Mouse (Mus musculus) heart, embryonic 16.5 days (tissue): Measurements from ENCODE around the gene Cep85l. TPM values are rescaled to one million over a fixed set of nuclear protein-coding genes. Genes with fewer than 3 reads are reported as not detected.

Experiments used
- ATAC-seq: fragments of 200-750 bp; cut with Nextera tagmentation; replicated peaks from 2 replicates; pipeline ENCODE4 v1.8.0; 2017; ENCODE audit warnings: moderate number of reproducible peaks; ENCODE audit not compliant: insufficient read depth, low FRiP score; ENCODE audit errors: extremely low read depth
- H3K27ac ChIP-seq: fragments of 300-500 bp; sonication (generic); 2 replicates; pipeline ENCODE4 v1.5.1; 2014; ENCODE audit warnings: mild to moderate bottlenecking, low read length, control low read depth, moderate library complexity
- H3K27me3 ChIP-seq: fragments of 300-500 bp; sonication (generic); 2 replicates; pipeline ENCODE4 v1.6.1; 2014; ENCODE audit warnings: low read length, mixed read lengths; ENCODE audit not compliant: control insufficient read depth, insufficient read depth
- H3K36me3 ChIP-seq: fragments of 300-500 bp; sonication (generic); 2 replicates; pipeline ENCODE4 v1.6.1; 2014; ENCODE audit not compliant: control insufficient read depth, insufficient read depth
- H3K4me1 ChIP-seq: fragments of 300-500 bp; sonication (generic); 2 replicates; pipeline ENCODE4 v1.6.1; 2014; ENCODE audit warnings: low read length, mixed read lengths; ENCODE audit not compliant: control insufficient read depth, insufficient read depth
- H3K4me2 ChIP-seq: fragments of 300-500 bp; sonication (generic); 2 replicates; pipeline ENCODE4 v1.6.1; 2014; ENCODE audit warnings: low read depth, mild to moderate bottlenecking, control low read depth, low read length
- H3K4me3 ChIP-seq: fragments of 300-500 bp; sonication (generic); 2 replicates; pipeline ENCODE4 v1.5.1; 2014; ENCODE audit warnings: mild to moderate bottlenecking, control low read depth, low read length
- H3K9ac ChIP-seq: fragments of 300-500 bp; sonication (generic); 2 replicates; pipeline ENCODE4 v1.6.1; 2014; ENCODE audit warnings: low read length, control low read depth
- H3K9me3 ChIP-seq: fragments of 300-500 bp; sonication (generic); replicated peaks from 2 replicates; pipeline ENCODE4 v1.6.1; 2016; ENCODE audit warnings: low read length; ENCODE audit not compliant: control insufficient read depth
- WGBS: fragments of 180-500 bp; shearing (Covaris S2); extraction: QIAGEN DNeasy Blood & Tissue Kit; methylation state at CpG from one replicate; pipeline ENCODE4 v1.1.7; 2014; 5-methylcytosine and 5-hydroxymethylcytosine counted together
- polyA plus RNA-seq: library from polyadenylated mRNA; unstranded; fragments of >200 nt; fragmentation: Nextera tagmentation; extraction: Ambion mirVana; gene quantifications from 2 replicates; pipeline ENCODE4 v1.2.1, GENCODE M21; 2015

The Cep85l gene
- polyA plus RNA-seq, 1 experiment from 2014 or later = 4.7 TPM

DNA sequence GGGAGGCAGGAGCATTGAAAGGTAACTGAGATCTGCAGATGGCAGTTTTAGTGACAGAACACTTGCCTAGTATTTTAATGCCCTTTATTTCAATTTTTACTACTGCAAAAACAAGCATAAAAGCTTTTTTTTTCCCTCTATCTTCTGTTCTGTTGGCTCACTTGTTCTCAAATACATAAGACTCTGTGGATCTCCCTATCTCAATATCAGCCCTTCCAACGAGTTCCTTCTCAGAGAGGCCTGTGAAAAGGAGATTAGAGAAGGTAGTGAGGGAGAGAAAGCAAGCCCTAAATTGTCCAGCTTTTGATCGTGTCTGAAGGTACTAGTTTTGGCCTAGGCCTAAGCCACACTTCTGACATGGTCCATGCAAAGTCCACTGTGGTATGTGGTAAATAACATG, 150.6 kb downstream of the Cep85l start:
- no peaks in the 10 kb centered on the region for H3K36me3 ChIP-seq
- H3K4me3 ChIP-seq = no peak overlapping the region
- ATAC-seq = no peak
- H3K9me3 ChIP-seq = no peaks in the 10 kb centered on the region; the same call in 1 of the 2 replicates
- no peak overlapping the region for H3K27ac ChIP-seq
- H3K4me2 ChIP-seq = no peak overlapping the region
- H3K27me3 ChIP-seq = no peaks in the 10 kb centered on the region
- 51% methylated on average over 2 of the region's 2 CpGs for WGBS
- no peak overlapping the region for H3K9ac ChIP-seq
- peaks cover 2% of the 10 kb centered on the region; the same call in 1 of the 2 replicates for H3K4me1 ChIP-seq

Other genes with a start within 250 kb of the Cep85l start
- gene Pln, start 42.3 kb downstream of the Cep85l start, polyA plus RNA-seq = 1,143 and 1,291 TPM in 2 replicates
- gene Asf1a, start 216.8 kb upstream of the Cep85l start, polyA plus RNA-seq = 61.7 and 65.5 TPM in 2 replicates